Mouse (Mus musculus): ENCODE data around the gene Dlgap1. TPM values are rescaled to one million over a fixed set of nuclear protein-coding genes. Genes with fewer than 3 reads are reported as not detected.
A peak's percentile ranks its signal among the peaks of the same experiment; 100 is the strongest.
"Not testable (repeated sequence)": the region's sequence is repeated elsewhere in the genome, so short reads cannot be mapped to it uniquely, and the experiment has no call there.

The Dlgap1 gene
- polyA plus RNA-seq, 1 experiment from 2014 or later: 2.4 TPM

- H3K4me3 ChIP-seq (ENCODE audit: low read depth, low read length): no peak overlapping the region
- H3K4me1 ChIP-seq (ENCODE audit: control insufficient read depth, insufficient read depth, low read length): peaks cover 4% of the 10 kb centered on the region; the same call in 1 of the 2 replicates
- H3K9ac ChIP-seq (ENCODE audit: low read length): no peak overlapping the region
- H3K27ac ChIP-seq (ENCODE audit: low read depth, low read length): no peak overlapping the region
- DNase-seq (ENCODE audit: low spot score, missing footprints): no peak
- H3K27me3 ChIP-seq (ENCODE audit: control insufficient read depth, insufficient read depth, low read length): peaks cover 2% of the 10 kb centered on the region; the same call in 1 of the 2 replicates
- H3K36me3 ChIP-seq (ENCODE audit: control insufficient read depth, insufficient read depth, low read length): no peaks in the 10 kb centered on the region
- H3K9me3 ChIP-seq (ENCODE audit: control insufficient read depth, low read length): no peaks in the 10 kb centered on the region
- H3K4me2 ChIP-seq: no peak overlapping the region
- 75% methylated on average over 23 of the region's 23 CpGs for WGBS
- no peak for ATAC-seq (ENCODE audit: low FRiP score)
Measured at GRCm38 (mm10) chr17:70829943-70830715, 861.3 kb downstream of the Dlgap1 start.

DNA sequence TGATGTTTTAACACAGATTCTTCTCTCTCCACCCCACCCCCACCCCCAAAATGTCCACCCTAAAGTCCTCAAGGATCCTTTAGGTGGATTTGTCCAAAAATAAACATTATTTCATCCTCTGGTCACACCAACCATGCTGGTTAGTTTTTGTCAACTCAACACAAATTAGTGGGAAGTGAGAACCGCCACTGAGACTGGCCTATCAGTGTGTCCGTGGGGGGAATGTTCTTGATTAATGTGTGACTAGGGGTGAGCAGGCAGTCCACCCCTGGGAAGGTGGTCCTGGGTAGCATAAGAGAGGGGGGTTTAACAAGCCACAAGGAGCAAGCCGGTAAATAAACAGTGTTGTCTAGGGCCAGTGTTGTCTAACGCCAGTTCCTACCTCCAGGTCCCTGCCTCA is 862.7 kb downstream of the Dlgap1 start:
- no peak overlapping the region for H3K27ac ChIP-seq (ENCODE audit: low read depth, low read length)
- peaks cover 4% of the 10 kb centered on the region; the same call in 1 of the 2 replicates for H3K27me3 ChIP-seq (ENCODE audit: control insufficient read depth, insufficient read depth, low read length)
- no peak overlapping the region for H3K9ac ChIP-seq (ENCODE audit: low read length)
- peaks cover 8% of the 10 kb centered on the region; the same call in 1 of the 2 replicates for H3K4me1 ChIP-seq (ENCODE audit: control insufficient read depth, insufficient read depth, low read length)
- no peaks in the 10 kb centered on the region for H3K9me3 ChIP-seq (ENCODE audit: control insufficient read depth, low read length)
- H3K36me3 ChIP-seq (ENCODE audit: control insufficient read depth, insufficient read depth, low read length): no peaks in the 10 kb centered on the region
- no peak for ATAC-seq (ENCODE audit: low FRiP score)
- H3K4me3 ChIP-seq (ENCODE audit: low read depth, low read length): no peak overlapping the region
- DNase-seq (ENCODE audit: low spot score, missing footprints): no peak
- 89% methylated on average over 4 of the region's 4 CpGs for WGBS
- no peak overlapping the region for H3K4me2 ChIP-seq

DNA sequence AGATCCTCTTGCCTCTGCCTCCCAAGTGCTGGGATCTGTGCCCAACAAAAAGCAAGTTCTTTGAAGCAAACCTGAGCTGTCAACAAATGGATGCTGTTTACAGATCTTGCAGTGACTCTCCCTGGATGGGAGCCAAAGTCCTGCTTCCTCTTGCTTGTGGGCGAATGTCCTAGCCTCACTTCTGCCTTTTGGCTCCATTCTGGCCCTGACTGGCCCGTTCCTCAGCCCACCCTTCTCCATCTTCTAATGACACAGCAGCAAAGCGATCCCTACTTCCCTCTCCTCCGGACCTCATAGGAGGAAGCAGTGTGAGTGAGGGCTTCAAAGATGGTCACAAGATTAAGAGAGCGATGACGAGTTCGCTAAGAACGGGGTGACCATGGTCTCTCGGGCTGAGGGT is 863.7 kb downstream of the Dlgap1 start:
- H3K4me3 ChIP-seq (ENCODE audit: low read depth, low read length): no peak overlapping the region
- no peaks in the 10 kb centered on the region for H3K36me3 ChIP-seq (ENCODE audit: control insufficient read depth, insufficient read depth, low read length)
- no peak overlapping the region for H3K27ac ChIP-seq (ENCODE audit: low read depth, low read length)
- DNase-seq (ENCODE audit: low spot score, missing footprints) (no peak), ATAC-seq (ENCODE audit: low FRiP score) (no peak)
- H3K4me1 ChIP-seq (ENCODE audit: control insufficient read depth, insufficient read depth, low read length): peaks cover 8% of the 10 kb centered on the region; the same call in 1 of the 2 replicates
- H3K27me3 ChIP-seq (ENCODE audit: control insufficient read depth, insufficient read depth, low read length): peaks cover 4% of the 10 kb centered on the region; the same call in 1 of the 2 replicates
- H3K4me2 ChIP-seq: no peak overlapping the region
- WGBS: 91% methylated on average over 9 of the region's 9 CpGs
- H3K9me3 ChIP-seq (ENCODE audit: control insufficient read depth, low read length): no peaks in the 10 kb centered on the region
- no peak overlapping the region for H3K9ac ChIP-seq (ENCODE audit: low read length)

DNA sequence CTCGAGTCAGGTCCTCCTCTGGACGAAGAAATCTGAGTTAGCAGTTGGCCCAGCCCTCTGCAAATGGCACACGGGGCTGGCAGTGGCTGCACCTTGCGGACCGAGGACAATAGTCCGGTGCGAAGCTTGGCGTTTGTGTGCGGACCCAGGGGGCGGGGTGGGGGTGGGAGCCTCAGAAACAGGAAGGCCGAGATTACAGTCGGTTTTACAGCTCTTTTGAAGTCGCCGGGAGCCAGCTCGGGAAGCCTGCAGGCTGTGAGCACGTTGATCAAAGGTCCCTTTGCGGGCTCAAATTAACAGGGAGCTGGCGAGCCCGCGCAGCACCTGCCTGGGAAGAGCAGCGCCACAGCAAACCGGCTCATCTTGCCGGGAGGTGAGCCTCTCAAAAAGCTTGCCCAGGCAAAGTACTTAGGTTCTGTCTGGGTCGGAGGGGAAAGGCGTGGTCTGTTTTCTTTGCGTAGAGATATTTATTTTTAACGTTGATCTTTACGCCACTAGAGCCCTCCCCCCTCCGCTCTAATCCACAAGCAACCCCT is 865.6 kb downstream of the Dlgap1 start:
- H3K27me3 ChIP-seq (ENCODE audit: control insufficient read depth, insufficient read depth, low read length): peaks cover 4% of the 10 kb centered on the region; the same call in 1 of the 2 replicates
- DNase-seq (ENCODE audit: low spot score, missing footprints): peak; percentile 94
- H3K27ac ChIP-seq (ENCODE audit: low read depth, low read length): no peak overlapping the region
- peaks cover 8% of the 10 kb centered on the region; the same call in 1 of the 2 replicates for H3K4me1 ChIP-seq (ENCODE audit: control insufficient read depth, insufficient read depth, low read length)
- peak overlapping the region; percentile 53 for H3K9ac ChIP-seq (ENCODE audit: low read length)
- peak overlapping the region; percentile 64 for H3K4me2 ChIP-seq
- ATAC-seq (ENCODE audit: low FRiP score): peak; percentile 50
- WGBS: under 1% methylated on average over 29 of the region's 29 CpGs
- peak overlapping the region; percentile 32 for H3K4me3 ChIP-seq (ENCODE audit: low read depth, low read length)
- no peaks in the 10 kb centered on the region for H3K36me3 ChIP-seq (ENCODE audit: control insufficient read depth, insufficient read depth, low read length)
- H3K9me3 ChIP-seq (ENCODE audit: control insufficient read depth, low read length): no peaks in the 10 kb centered on the region

DNA sequence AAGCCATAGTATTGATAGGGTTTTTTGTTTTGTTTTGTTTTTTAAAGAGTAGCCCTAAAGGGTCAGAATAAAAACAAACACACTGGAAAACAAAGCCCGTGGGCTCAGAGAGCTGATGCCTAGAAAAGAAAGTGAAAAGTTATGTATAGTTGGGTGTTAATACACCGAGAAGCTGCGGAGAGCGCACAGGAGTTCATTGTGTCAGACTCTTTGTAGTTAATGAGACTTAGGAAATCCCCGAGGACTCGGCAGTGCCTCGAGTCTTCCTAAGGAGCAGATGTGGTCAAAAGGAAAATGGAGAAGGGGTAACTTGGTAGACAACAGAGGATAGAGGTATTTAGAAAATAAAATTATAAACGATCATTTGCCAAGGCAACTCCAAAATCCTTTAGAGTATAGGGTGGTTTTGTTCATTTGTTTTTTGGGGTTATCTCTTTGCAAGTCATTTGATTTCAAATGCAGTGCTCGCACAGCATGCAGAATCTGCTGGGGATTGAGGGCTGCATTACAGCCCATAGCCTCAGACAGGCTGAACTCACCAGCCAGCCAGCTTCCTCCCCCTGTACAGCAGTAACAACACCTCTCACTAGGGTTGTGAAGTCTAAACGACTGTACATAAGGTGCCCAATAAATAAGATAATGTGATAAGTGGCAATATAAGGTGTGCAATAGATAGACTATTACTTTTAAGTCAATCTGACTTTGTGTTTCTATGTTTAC is 866.4 kb downstream of the Dlgap1 start:
- DNase-seq (ENCODE audit: low spot score, missing footprints): peak; percentile 93
- ATAC-seq (ENCODE audit: low FRiP score): peak; percentile 67
- Histone ChIP-seq H3K36me3 (ENCODE audit: control insufficient read depth, insufficient read depth, low read length) (no peaks in the 10 kb centered on the region), H3K4me1 (ENCODE audit: control insufficient read depth, insufficient read depth, low read length) (peaks cover 8% of the 10 kb centered on the region; the same call in 1 of the 2 replicates), H3K27me3 (ENCODE audit: control insufficient read depth, insufficient read depth, low read length) (peaks cover 4% of the 10 kb centered on the region; the same call in 1 of the 2 replicates), H3K4me2 (peak overlapping the region; percentile 64), H3K9me3 (ENCODE audit: control insufficient read depth, low read length) (no peaks in the 10 kb centered on the region), H3K9ac (ENCODE audit: low read length) (peak overlapping the region; percentile 53), H3K4me3 (ENCODE audit: low read depth, low read length) (peak overlapping the region; percentile 32), H3K27ac (ENCODE audit: low read depth, low read length) (no peak overlapping the region)
- WGBS: under 1% methylated on average over 10 of the region's 10 CpGs

- ATAC-seq (ENCODE audit: low FRiP score) (no peak), DNase-seq (ENCODE audit: low spot score, missing footprints) (no peak)
- Histone ChIP-seq H3K4me1 (ENCODE audit: control insufficient read depth, insufficient read depth, low read length) (peaks cover 8% of the 10 kb centered on the region; the same call in 1 of the 2 replicates), H3K36me3 (ENCODE audit: control insufficient read depth, insufficient read depth, low read length) (no peaks in the 10 kb centered on the region), H3K4me2 (no peak overlapping the region), H3K4me3 (ENCODE audit: low read depth, low read length) (no peak overlapping the region), H3K9me3 (ENCODE audit: control insufficient read depth, low read length) (no peaks in the 10 kb centered on the region), H3K27me3 (ENCODE audit: control insufficient read depth, insufficient read depth, low read length) (peaks cover 4% of the 10 kb centered on the region; the same call in 1 of the 2 replicates), H3K9ac (ENCODE audit: low read length) (no peak overlapping the region), H3K27ac (ENCODE audit: low read depth, low read length) (no peak overlapping the region)
- WGBS: 30% methylated on average over 7 of the region's 7 CpGs
Measured at GRCm38 (mm10) chr17:70836820-70837219, 867.9 kb downstream of the Dlgap1 start.

DNA sequence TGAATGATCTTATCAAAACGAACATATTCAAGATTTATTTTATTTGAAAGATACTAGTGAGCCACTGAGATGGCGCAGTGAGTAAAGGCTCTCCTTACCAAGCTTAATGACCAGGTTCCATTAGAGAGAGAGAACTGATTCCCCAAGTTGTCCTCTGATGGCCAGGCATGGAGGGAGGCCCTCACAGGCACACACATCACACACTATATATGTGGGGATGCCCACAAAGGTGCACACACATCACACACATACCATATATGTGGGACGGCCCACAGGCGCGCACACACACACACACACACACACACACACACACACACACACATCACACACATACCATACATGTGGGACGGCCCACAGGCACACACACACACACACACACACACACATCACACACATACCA is 868.6 kb downstream of the Dlgap1 start:
- ATAC-seq (ENCODE audit: low FRiP score): not testable (repeated sequence)

GRCm38 (mm10) chr17:70838031-70838430 is 869.2 kb downstream of the Dlgap1 start:
- 90% methylated on average over 7 of the region's 7 CpGs for WGBS

More for the DNA sequence above, 868.6 kb downstream of the Dlgap1 start:
- not testable (repeated sequence) for DNase-seq (ENCODE audit: low spot score, missing footprints); H3K9me3 ChIP-seq (ENCODE audit: control insufficient read depth, low read length); H3K27ac ChIP-seq (ENCODE audit: low read depth, low read length); H3K27me3 ChIP-seq (ENCODE audit: control insufficient read depth, insufficient read depth, low read length); H3K4me3 ChIP-seq (ENCODE audit: low read depth, low read length); H3K4me1 ChIP-seq (ENCODE audit: control insufficient read depth, insufficient read depth, low read length); H3K4me2 ChIP-seq; H3K9ac ChIP-seq (ENCODE audit: low read length); H3K36me3 ChIP-seq (ENCODE audit: control insufficient read depth, insufficient read depth, low read length)
- WGBS: 88% methylated on average over 6 of the region's 6 CpGs

More at GRCm38 (mm10) chr17:70838031-70838430, 869.2 kb downstream of the Dlgap1 start:
- H3K4me2 ChIP-seq: no peak overlapping the region
- H3K36me3 ChIP-seq (ENCODE audit: control insufficient read depth, insufficient read depth, low read length): 0 out of 2 replicates have a peak, but pooled peaks cover 3% of the 10 kb centered on the region
- ATAC-seq (ENCODE audit: low FRiP score) (no peak), DNase-seq (ENCODE audit: low spot score, missing footprints) (no peak)
- no peak overlapping the region for H3K4me3 ChIP-seq (ENCODE audit: low read depth, low read length)
- no peak overlapping the region for H3K27ac ChIP-seq (ENCODE audit: low read depth, low read length)
- no peaks in the 10 kb centered on the region for H3K9me3 ChIP-seq (ENCODE audit: control insufficient read depth, low read length)
- no peak overlapping the region for H3K9ac ChIP-seq (ENCODE audit: low read length)
- peaks cover 4% of the 10 kb centered on the region; the same call in 1 of the 2 replicates for H3K27me3 ChIP-seq (ENCODE audit: control insufficient read depth, insufficient read depth, low read length)
- peaks cover 8% of the 10 kb centered on the region; the same call in 1 of the 2 replicates for H3K4me1 ChIP-seq (ENCODE audit: control insufficient read depth, insufficient read depth, low read length)
